Mouse (Mus musculus) gastrocnemius, postnatal 25 days (tissue): ENCODE results near the gene Ripor3. TPM values are rescaled to one million over a fixed set of nuclear protein-coding genes. Genes with fewer than 3 reads are reported as not detected.

Source experiments
- DNase-seq: peaks from one replicate; pipeline ENCODE4 v3.0.0; 2022
- total RNA-seq, 2 experiments: library from RNA; stranded (reverse); gene quantifications; 1 replicate in 1 of 2; 2 replicates in 1 of 2; pipeline ENCODE4 v1.2.3; 2021

The Ripor3 gene
- total RNA-seq, 2 experiments from 2014 or later: 0.75 to 1.5 TPM

DNA sequence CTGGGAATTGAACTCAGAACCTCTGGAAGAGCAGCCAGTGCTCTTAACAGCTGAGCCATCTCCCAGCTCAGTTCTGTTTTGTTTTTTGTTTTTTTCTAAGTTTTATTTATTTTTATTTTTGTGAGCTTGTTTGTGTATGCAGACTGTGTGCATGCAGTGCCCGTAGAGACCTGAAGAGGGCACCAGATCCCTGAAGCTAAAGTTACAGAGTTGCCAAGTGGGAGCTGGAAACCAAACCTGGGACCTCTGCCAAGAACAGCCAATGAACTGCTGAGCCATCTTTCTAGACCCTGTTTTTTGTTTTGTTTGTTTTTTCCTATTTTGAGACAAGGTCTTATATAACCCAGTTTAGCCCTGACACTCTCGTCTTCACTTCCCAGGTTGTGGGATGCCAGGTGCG is 18.0 kb upstream of the Ripor3 start:
- no peak for DNase-seq

DNA sequence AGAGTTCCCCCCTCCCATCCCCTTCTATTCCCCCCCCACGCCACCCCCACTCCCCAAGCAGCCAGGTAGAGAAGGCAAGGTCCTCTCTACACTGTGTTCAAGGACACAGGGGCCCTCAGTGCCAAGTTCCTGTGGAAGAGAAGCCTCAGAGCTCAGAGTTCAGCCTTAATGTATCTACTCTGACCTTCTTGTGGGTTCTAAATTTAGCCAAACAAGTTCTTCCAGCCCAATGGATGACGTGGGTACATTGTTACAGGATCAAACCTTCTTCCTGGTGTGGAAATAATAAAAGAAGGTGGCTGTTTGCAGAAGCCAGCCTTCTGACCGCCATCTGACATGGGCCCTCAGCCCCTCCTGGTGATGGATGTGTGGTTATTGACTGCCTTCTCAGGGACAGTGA is 16.0 kb upstream of the Ripor3 start:
- no peak for DNase-seq

DNA sequence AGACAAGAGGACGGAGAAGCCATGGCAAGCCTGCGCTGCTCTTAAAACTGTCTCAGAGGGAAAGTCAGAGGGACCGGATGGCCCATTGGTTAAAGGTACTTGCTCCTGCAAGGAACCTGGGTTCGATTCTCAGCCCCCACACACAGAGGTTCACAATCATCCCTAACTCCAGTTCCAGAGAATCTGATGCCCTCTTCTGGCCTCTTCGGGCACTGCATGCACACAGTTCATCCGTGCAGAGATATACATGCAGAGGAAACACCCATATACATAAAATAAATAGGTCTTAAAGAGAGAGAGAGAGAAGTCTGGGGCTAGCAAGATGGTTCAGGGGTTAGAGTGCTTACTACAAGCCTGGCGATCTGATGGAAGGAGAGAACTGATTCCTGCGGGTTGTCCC is 15.5 kb upstream of the Ripor3 start:
- DNase-seq: no peak

DNA sequence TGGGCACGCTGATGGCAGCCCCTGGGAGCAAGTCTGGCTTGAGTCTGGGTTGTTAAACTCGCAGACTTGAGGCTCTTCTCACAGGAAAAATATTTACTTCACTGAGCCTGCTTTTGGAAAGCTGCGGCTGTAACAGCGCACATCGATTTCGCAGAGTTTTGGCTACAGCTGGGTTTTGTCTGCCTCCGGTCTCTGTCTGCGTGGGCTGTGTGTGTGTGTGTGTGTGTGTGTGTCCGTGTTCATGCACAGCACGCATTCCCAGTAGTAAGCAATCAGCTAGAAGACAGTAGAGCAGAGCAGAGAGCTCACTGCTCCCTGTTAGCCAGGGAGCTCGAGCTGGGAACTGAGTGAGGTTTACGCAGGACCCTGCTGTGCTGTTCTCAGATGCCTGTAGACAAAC is 14.8 kb upstream of the Ripor3 start:
- peak; percentile 73 for DNase-seq

DNA sequence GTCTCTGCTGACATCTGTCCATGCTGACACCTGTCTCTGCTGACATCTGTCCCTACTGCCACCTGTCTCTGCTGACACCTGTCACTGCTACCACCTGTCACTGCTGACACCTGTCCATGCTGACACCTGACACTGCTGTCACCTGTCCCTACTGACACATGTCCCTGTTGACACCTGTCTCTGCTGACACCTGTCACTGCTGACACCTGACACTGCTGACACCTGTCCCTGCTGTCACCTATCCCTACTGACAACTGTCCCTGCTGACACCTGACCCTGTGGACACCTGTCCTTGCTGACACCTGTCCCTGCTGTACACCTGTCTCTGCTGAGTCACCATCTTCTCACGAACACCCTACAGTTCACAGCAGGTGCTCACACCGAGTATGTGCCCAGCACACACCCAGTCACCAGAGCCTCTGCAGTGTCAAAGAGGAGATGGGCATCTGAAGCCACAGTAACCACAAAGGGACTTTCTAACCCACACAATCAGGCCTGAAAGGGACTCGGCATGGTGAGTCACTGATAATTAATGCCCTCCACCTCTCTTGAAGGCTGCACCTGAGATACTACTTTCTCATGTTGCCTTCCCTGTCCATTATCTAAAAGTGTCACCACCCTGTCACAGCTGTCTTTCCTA is 13.5 kb upstream of the Ripor3 start:
- no peak for DNase-seq

DNA sequence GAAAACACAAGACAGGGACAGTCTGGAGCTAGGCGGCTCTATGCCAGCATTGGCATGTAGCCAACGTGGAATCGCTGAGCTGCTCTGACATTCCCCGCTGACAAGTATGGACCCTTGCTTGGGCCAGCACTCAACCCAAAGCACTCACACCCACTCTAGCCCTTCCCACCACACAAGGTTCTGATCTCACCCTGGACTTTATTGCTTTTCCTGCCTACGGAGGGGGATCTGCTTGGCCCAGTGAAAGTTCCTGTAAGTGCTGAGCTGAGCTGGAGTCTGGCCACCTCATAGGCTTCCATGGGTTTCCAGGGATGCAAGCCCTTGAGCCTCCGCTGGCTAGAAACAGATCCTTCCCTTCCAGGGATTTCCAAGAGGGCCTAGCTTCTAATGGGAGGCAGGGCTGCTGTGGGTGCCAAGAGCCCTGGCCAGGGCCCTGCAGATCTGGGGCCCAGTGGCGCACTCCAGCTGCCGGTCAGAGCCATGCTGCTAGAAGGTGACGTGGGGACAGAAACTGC is 8.8 kb upstream of the Ripor3 start:
- DNase-seq: peak; percentile 79

DNA sequence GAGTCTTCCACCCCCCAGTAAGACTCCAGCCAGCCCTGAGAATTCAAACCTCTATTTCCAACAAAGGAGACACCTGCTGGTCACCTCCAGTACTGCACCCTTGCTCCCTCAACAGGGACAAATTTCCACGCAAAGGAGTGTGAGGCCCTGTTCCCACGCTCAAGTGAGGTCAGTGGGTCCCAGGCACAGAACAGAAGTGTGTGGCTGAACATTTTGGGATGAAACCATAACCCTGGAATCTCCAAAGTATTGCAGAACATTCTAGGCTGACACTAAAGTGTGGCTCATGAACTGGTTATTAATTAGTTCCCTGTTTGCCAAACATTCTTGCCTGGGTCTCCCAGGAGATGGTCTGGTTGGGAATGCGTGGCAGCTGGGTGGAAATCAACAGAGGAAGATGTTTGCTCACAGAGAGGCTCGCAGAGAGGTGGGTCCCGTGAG is 6.6 kb upstream of the Ripor3 start:
- DNase-seq: peak; percentile 53

DNA sequence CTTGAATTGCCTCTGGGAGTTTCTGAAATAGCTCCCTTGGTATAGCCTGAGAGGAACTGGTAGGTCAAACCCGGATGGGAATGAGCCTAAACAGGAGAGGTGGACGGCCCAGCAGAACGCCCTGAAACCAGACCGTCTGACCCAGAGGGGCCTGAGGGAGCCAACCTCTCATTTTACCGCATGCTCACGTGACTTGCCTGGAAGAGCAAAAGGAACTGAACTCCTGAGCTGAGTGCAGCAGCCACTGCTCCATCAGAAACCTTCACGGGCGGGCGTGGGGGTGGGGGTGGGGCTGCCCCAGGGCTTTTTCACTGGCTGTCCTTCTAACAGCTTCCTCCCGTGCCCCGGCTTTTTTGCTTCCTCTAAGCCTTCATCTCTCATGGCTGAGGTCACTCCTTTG is 475 bp upstream of the Ripor3 start:
- no peak for DNase-seq

DNA sequence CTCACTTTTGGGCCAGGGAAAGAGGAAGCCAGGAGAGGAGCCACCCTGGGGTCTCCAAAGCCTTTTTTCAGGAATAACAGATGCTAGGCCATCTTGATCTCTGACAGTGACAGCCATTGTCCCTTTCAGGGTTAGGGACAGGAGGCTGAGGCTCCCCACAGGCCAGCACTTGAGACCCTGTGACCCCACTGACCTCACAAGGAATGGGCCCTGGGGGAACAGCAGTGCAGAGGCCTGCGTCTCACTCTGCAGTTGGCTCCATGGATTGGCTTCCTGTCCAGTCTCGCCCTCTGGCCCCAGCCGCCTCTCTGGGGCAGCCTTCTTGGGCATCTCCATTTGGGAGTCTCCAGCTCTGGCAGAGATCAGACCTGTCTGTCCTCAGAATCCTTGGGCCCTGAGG is 2.3 kb downstream of the Ripor3 start:
- DNase-seq: no peak

DNA sequence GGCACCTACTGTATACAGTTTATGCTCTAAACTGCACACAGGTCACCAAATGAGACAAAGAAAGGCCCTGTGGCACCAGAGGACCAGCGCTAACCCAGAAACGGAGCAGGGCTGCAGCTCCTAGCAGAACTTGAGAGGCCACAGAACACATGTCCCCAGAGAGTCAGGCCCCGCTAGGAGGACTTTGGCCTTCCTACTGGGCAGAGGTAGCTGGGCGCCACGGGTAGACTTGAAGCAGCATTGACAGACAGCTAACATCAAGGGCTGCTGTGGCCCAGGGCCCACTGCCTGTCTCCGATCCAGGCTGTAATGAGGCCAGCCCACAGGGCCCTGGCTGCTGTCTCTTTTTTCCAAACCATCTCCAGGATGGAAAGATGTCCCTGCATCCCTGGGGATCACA is 3.9 kb downstream of the Ripor3 start:
- no peak for DNase-seq

DNA sequence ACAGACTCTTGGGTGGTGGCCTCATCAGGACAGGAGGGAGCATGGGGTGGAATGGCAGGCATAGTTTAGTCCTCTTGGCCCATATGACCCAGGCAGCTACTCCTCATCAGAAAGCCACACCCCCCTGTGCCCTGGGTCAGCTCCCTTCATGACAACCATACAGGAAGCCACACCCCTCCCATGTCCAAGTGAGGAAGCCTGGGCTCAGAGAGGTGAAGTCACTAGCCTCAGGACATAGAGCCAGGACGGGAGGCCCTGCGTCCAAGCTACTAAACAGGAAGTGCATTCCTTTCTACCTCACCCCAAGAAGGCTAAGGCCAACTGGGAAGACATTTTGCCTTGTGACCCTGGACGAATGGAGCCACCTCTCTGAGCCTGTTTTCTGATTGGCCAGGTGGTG is 4.8 kb downstream of the Ripor3 start:
- no peak for DNase-seq

DNA sequence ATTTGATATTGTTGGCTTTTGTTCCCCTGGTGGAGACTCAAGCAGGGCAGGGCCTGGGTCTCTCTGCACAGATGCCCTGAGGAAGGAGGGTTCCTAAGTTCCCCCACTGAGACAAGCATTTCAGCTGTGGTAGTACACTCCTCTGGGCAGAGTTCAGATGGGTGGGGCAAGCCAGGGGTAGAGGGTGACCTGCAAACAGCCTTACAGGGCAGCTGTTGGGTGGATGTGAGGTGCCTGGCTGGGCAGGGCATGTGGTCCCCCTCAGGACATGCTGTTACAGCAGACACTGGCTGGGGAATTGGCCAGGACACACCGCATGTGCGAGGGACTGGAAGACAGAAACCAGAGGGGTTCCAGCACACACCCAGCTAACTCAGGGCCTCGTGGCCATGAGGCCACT is 5.4 kb downstream of the Ripor3 start:
- no peak for DNase-seq

DNA sequence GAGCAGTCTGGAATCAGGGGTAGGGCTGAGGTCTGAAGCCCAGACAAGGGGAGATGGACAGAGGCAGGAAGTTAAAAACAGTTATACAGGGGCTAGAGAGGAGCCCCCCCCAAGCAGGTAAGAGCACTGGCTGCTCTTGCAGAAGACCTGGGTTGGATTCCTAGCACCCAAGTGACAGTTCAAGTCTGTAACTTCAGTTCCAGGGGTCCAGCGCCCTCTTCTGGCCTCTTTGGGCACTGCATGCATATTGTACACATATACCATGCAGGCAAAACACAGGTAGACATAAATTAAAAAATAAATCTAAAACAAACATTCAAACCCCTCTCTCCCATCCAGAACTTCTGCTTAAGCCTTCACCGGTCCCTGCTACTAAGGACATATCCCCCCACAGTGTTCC is 6.0 kb downstream of the Ripor3 start:
- DNase-seq: no peak

DNA sequence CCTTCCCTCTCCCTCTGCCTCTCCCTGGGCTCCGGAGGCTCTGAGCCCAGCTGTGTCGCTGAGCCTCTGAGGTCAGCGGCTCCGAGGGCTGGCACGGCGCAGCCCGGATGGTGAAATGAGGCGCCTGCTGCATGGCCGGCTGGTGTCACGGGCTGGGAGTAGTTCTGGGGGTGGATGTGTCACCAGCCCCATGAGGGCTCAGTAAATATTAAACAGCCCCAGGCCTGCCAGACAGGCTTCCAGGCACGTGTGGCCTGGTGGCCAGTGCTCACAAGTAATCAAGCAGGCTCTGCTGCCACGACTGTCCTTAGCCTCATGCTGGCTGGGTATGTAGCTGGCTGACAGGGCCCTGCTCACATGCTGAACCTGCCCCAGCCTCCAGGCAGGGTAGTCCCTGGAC is 7.0 kb downstream of the Ripor3 start:
- no peak for DNase-seq

DNA sequence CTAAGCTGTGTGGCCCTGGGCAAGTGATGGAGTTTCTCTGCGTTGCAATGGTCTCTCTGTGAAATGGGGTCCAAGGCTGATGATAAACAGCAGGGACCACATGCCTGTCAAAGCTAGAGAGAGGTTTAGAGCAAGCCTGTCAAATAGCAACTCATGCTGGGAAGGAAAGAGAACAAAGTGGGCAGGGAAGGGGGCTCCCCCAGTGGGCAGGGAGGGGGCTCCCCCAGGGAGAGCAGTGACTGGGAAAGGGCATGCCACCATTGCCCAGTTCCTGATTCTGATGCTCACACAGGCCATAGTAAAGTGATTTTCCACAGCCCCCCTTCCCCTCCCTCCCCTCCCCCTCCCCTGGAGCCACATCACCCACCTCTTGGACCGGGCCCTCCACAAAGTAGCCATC is 7.5 kb downstream of the Ripor3 start:
- no peak for DNase-seq

DNA sequence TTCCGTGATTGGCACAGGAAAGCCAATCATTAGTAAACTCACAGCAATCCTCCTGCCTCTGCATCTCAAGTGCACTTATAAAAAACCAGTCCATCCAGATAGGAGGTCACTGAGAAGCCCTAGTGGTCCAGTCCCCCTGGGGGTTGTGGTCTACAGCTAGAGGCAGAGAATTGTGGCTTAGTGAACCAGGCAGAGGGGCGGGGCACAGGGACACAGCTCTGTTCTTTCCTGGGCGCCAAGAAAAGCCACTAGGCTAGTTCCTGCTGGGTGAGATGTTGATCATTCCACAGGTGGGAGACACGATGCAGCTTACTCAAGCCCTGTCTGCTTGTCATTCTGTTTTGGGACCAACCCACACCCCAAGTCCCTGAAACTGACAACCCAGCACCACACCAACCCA is 8.2 kb downstream of the Ripor3 start:
- DNase-seq: no peak

DNA sequence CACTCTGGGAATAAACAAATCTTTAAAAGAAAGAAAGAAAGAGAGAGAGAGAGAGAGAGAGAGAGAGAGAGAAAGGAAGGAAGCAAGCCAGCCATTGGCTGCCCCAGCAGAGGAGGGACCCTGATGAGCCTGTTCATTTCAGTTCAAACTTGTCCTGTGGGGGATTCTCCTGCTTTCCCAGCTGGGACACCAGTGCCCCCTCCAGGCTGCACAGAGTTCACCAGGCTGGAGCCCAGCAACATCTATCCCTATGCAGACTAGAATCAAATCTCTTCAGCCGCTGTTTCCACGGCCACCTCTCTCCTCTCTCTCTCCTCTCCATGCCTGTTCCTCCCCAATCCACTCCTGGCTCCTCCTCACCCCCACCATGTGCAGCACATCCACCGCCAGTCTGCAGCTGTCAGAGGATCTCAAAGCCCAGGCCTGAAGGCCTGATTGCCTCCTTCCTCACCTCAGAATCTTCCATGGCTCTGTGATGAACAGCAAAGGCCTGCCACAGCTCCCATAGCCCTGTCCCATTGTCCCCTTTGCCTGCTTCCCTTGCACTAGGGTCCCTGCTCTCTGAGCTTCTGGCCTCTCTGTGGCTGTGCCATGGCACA is 11.2 kb downstream of the Ripor3 start:
- no peak for DNase-seq

DNA sequence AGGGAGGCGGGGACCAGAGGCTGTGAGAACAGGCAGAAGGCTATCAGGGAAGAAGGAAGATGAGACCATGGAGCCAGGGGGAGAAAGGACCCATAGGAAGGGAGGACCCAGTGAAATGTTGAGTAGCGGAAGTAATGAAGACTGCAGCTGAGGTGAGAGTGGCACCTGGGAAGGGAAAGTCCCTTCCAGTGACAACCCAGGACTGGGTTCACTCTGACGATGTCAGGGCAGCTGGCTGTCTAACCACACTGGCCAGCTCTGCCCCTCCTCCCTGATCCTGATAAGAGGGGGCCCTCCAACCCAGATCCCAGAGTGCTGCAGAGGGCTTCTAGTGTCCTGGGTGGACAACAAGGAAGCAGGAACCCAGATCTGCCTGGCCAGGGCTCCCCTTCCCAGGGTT is 12.9 kb downstream of the Ripor3 start:
- DNase-seq: no peak

DNA sequence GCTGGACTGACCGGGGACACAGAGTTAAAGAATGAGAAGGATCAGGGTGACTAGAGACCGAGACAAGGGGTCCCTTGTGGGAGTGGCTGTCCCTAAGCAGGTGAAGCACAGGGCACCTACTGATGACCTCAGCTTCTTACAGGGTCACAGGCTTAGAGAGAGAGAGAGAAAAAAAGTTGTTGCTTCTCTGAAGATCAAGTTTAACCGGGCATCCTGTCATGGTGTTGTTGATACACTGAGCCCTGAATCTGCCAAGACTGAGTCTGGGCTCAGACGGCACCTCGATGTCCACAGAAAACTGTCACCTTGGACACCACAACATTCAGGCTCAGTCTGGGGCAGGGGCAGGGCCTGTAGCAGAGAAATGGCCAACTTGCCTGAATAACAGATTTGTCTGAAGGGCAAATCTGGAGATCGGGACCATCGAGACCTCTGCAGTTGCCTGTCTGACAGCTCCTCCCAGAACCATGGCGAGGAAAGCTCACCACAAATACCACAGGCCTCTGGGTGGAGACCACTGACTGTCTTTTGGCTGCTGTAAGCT is 13.7 kb downstream of the Ripor3 start:
- no peak for DNase-seq

DNA sequence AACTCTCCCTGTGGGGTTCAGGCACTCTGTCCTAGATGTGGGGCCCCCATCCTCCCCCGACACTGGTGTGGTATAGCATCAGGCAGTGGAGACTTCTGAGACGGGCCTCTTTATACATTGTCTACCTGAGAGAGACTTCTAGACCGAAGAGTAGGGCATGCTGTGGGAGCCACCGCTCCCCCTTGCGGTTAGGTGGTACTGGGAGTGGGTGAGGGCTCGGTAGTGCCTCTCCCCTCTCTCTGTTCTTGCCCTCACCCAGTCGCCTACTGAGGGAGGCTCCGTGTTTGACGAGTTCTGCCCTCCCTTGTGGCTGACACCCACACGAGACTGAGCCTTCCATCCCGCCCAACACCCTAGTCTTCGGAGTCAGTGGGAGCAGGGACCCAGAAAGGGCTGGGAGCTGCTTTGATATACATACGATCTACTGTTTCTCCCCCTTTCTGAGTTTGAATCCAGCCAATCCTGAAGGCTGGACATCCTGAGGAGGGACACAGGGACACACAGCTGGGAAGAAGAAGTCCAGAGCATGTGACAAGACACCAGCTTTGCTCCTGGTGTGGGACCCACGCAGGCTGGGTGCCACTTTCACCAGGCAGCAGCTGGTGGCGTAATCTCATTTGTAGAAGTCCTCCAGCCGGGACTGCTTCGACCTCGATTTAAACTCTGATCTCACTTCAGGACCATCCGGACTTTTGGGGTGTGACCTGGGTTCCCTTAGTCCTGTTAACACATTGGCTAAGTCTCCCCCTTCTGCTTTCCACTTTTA is 14.4 kb downstream of the Ripor3 start:
- DNase-seq: no peak

DNA sequence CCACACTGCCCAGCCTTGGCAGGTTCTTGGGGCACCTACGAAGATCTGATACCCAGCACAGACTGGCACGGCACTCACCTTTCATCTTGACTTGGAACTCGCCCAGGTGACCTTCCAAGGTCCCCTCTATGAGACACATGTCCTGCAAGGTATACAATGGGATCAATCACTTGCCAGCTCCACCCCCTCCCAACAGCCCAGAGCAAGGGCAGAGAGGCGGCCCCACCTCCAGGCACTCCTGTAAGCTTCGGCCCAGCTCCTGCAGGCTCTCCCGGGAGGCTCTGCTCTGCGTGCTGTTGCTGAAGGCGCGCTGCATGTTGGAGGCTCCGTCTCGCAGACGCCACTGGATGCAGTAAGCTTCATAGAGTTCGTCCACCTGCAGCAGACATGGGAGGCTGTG is 17.2 kb downstream of the Ripor3 start:
- no peak for DNase-seq

DNA sequence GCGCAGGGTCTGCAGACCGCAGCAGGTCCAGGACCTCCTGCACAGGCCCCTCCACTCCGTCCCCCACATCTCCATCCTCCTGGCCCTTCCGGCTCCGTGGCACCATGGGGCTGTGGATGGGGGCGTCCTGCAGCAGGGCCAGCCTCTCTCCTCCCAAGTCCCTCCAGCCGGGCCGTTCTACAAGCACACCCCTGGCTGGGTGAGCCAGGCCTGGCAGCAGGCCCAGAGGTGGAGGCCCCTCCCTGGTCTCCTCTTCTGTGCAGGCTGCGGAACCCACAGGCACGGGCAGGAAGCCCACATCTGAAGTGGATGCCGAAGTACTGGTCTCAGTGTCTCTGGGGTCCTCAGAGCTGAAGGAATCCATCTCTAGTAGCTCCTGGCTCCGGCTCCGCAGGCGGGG is 21.1 kb downstream of the Ripor3 start:
- peak; percentile 65 for DNase-seq

DNA sequence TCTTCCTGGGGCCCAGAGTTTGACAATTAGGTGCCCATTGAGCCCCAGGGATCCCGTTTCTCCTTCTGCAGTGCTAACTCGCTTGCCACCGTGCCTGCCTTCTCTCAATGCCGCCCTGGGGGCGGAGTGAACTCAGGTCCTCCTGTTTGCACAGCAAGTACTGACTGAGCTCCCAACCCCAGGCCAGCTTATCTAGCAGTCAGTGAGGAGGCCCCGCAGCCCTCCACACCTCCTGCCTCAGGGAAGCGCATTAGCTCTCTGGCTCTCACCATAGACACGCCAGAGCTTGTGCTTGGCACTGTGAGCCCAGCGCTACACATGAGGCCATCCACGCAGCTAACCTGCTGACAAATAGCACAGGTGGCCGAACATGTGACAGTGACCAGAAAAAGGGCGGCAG is 22.8 kb downstream of the Ripor3 start:
- no peak for DNase-seq
